Mouse (Mus musculus): ENCODE data around the gene Atg7.

The Atg7 gene

DNA sequence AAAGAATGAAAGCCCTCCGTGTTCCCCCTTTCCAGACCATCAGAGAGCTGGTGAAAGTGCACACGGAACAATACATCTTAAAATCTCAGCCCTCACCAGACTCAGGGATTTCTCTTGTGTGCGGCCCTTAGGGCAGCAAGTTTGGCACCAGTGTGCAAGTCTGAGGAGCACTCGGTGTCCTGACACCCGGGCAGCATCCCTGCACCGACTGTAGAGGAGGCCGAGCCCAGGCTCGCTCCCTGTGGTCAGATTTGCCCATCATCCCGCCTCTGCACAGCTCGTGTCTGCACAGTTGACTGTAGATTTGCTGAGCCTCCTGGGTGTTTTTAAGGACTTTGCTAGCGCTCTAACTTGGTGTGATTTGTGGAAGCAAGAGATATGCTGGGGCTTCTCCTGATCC lies 94.3 kb downstream of the Atg7 start:
- DNase-seq, result no peak

DNA sequence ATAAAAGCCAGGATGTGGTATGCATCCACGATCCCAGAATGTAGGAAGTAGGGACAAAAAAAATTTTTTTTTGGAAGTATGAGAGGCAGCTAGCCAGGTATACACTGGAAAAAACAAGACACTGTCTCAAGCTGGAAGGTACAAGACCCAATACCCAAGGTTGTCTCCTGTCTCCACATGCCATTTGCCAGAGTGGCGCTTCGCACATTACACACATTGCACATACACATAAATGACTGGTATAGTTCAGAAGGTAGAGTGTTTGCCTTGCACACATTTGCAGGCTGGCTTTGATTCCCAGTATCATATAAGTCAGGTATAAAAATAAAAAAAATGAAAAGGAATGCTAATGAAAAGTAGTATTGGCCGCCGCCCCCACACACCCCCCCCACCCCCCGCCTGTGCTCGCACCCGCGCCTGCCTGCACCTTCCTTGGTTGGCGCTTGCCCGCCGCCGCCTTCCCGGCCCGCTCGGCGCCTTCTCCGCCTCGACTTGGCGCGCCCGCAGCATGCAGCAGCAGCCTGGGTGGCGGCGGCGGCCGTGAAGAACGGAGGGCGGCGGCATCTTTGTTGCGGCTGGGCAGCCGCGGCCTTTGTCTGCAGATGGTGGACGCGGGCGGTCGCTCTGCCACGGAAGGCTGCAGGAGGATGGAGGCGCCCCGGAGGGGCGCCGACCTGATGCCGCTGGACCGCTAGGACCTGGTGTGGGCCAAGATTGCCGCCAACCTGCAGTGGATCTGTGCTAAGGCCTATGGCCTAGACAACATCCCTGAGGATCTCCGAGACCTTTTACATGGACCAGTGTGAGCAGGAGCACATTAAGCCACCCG lies 95.2 kb downstream of the Atg7 start:
- peak; percentile 48 for DNase-seq

DNA sequence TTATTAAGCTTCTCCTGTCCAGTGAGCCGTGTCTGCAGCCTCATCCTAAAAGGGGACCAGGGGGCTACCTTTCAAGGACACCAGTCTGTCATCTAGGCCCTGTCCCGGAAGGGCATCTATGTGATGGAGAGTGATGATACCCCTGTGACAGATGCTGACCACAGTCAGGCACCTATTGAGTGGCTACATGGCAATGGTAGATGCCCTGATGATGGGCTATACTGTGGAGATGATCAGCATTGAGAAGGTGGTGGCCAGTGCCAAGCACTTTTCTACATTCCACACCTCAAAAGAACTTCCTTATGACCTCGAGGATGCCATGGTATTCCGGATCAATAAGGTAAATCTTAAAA lies 95.8 kb downstream of the Atg7 start:
- no peak for DNase-seq

GRCm38 (mm10) chr6:114742209-114743003 lies 99.5 kb downstream of the Atg7 start:
- no peak for DNase-seq

GRCm38 (mm10) chr6:114743126-114743525 lies 100.2 kb downstream of the Atg7 start:
- DNase-seq, result no peak

DNA sequence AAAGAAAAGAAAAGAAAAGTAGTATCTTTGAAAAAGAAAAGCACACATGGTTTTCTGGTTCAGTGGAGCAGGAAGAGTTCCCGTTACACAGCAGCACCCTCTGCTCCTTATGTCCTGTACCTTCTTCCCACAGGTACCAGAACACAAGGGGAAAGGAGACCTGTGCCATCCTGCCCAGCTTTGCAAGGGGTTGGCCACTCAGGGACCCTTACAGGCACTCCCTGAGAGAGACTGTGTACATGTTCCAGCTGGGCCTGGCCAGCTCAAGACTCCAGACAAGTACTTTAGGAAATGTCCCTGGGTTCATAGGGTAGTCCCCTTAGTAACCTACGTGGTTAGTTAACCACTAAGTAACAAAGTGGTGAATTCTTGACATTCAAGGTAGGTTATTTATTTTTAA lies 100.9 kb downstream of the Atg7 start:
- no peak for DNase-seq

DNA sequence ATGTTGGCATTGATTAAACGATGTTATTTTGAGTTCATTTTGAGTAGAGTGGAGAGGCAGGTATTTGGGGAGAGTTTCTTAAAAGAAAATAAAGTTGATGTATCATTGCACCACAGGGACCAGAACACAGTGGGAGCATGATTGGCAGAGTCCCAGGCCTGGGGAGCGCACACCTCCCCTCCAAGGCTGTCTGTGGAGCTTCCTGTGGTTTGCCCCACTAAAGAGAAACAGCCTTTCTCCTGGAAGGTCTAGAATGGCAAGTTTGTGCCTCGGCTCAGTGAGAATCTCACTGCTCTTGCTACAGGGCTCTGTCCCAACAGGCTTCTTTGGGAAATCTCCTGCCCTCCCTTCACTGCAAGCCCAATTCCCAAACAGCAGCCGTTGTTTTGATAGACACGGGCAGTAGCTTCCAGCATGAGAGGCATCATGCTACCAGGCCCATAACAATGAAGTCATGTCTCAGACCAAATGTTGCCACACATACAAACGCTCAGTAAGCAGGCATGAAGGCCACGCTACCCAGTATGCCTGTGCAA lies 103.6 kb downstream of the Atg7 start:
- DNase-seq, result no peak

- no peak for DNase-seq
These were observed 105.5 kb downstream of the Atg7 start for GRCm38 (mm10) chr6:114748419-114748818.

GRCm38 (mm10) chr6:114748882-114749281 lies 106.0 kb downstream of the Atg7 start:
- DNase-seq, result no peak

- no peak for DNase-seq
These were observed 115.9 kb downstream of the Atg7 start for GRCm38 (mm10) chr6:114758795-114759194.

- DNase-seq, result no peak
These were observed 123.4 kb downstream of the Atg7 start for GRCm38 (mm10) chr6:114766314-114766713.

DNA sequence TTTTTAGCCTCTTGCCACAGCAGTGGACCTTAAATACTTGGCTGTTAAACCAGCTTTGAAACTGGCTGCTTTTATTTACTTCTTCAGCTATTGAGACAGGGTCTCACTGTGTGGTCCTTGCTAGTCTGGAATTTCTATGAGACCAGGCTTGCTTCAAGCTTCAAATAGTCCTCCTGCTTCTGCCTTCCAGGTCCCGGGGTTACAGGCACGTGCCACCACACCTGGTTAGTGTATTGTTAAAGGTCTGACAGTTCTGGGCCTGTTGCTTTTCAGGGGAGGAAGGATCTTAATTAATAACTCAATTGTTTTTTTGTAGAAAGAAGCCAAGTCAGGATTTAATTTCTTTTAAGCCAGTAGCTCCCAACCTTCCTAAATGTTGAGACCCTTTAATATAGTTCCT lies 124.8 kb downstream of the Atg7 start:
- no peak for DNase-seq

- DNase-seq, result no peak
These were observed 127.4 kb downstream of the Atg7 start for GRCm38 (mm10) chr6:114770337-114770736.

DNA sequence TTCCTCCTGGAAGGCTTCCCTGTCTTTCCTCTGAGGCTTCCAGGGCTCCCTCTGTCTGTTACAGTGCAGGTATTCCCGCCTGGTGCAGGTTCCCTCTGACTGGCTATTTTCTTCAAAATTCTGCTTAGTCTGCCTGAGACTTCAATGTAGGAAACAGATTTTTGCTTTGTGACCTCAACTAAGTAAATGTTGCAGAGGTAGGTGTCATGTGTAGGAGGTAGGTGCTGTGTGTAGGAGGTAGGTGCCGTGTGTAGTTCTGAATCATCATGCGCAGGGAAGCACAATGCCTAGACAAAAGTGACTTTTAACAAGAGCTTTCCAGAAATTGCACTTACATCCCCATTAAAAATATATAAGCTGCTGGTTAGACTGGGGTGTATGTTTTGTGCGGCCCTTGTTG lies 128.6 kb downstream of the Atg7 start:
- no peak for DNase-seq

GRCm38 (mm10) chr6:114775210-114775609 lies 132.3 kb downstream of the Atg7 start:
- no peak for DNase-seq

GRCm38 (mm10) chr6:114777872-114778271 lies 135.0 kb downstream of the Atg7 start:
- no peak for DNase-seq

DNA sequence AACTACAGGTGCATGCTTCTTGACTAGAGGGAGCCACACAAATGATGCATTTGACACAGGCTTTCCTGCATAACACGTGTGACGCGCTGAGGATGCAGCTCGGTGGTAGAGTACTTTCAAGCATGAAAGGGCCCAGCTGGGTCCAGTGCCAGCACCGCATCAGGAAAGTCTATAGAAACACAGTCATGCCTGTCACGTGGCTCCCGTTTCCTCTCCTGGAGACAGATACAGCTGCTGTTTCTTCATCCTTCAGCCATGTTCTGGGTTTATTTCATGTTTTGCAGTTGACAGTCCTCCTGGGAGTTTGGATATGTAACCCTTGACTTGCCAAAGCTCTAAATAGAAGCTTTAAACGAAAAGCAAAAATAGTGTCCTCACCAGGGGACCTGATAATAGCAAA lies 135.8 kb downstream of the Atg7 start:
- peak; percentile 13 for DNase-seq

DNA sequence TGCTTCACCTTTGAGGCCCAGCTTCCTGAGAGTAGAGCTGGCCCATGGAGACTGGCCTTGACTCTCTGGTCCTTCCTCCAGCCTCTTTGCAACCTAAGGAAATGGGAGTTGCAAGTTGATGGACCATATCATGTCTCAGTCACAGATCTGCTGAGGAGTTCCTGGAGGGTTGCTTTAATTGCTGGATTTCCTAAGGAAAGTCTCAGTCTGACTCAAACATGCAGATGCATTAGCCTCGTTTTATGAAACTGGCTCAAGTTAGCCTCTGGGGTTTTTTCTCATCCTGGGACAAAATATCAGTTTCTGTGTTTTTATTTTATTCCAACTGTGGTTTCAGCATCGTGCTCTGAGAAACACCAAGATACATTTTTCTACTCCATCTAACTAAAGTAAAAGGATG lies 137.7 kb downstream of the Atg7 start:
- DNase-seq, result no peak

DNA sequence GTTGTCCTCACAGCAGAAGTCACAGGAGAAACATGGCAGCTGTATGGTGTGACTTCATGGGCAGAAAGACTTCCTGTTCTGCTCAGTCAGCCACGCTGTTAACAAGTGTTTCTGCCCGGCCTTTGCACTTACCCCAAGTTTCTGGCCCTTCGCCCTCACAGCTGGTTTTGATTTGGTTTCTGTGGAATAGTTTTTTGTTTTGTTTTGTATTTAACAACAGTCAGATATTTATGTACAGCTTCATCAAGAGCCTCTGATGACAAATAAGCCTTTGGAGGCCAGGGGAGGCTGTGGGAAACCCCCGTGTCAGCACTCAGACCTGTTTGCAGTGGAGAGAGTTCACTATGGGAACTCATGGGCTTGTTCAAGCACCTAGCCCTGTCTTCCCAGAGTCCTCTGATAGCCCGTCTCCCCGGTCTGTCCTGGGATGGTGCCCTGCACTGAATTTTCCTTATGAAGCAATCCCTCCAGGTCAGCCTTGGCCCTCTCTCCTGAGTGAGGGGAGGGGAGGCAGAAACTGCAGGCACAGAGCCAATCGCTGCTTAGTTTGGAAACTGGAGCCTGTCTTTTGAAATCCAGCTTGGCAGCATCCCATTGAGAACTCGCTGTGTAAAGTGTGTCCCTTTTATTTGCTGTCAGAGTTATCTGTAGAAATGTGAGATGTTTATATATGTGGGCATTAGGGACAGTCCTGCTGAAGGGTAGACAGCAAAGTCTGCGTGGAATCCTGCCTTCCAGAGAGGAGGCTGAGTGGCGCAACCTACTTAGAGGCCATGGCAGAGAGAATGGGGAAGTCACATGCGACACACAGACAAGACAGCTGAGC lies 138.7 kb downstream of the Atg7 start:
- peak; percentile 68 for DNase-seq

DNA sequence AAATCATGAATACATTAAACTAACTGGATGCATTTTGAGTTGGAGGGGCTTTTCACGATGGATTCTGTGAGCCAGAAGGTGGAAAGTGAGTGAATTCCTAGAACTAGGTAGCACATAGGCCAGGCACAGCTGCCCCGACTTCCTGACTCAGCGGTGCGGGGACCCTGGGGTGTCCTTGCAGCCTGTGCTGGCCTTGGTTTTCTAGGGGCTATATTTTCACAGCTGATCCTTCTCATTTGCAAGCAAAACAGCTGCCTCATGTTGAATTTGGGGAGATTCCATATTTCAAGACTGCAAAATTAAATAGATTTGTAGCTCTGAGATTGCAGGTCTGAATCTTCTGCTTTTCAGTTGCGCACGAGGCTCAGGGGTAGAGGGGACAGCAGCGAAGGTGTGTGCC lies 139.6 kb downstream of the Atg7 start:
- no peak for DNase-seq

- DNase-seq, result no peak
These were observed 143.6 kb downstream of the Atg7 start for GRCm38 (mm10) chr6:114786461-114786860.

GRCm38 (mm10) chr6:114787606-114788005 lies 144.7 kb downstream of the Atg7 start:
- DNase-seq, result no peak

GRCm38 (mm10) chr6:114788663-114789062 lies 145.8 kb downstream of the Atg7 start:
- no peak for DNase-seq
